Mouse (Mus musculus) E14TG2a.4 (cell line): Measurements from ENCODE around the gene Ttyh2.

Experiments used
- H3K27me3 ChIP-seq: 2 replicates; pipeline ENCODE4 v1.6.1; 2014; ENCODE audit warnings: low read length, control low read depth; ENCODE audit not compliant: insufficient read depth
- H3K36me3 ChIP-seq: 2 replicates; pipeline ENCODE4 v1.6.1; 2014; ENCODE audit warnings: low read length, control low read depth; ENCODE audit not compliant: insufficient read depth
- H3K4me1 ChIP-seq: replicated peaks from 2 replicates; pipeline ENCODE4 v1.6.1; 2014; ENCODE audit warnings: low read depth, low read length, control low read depth
- H3K4me3 ChIP-seq: replicated peaks from 2 replicates; pipeline ENCODE4 v1.5.1; 2014; ENCODE audit warnings: mild to moderate bottlenecking, low read length
- H3K9me3 ChIP-seq: 2 replicates; pipeline ENCODE4 v1.6.1; 2014; ENCODE audit warnings: low read length, control low read depth
- CTCF ChIP-seq: conservative IDR thresholded peaks from 2 replicates; pipeline ENCODE4 v1.5.1; 2014; ENCODE audit warnings: low read length
- NANOG ChIP-seq: IDR thresholded peaks from 2 replicates; pipeline ENCODE4 v1.6.1; 2014; ENCODE audit warnings: borderline replicate concordance, low read length, mixed read lengths
- POU5F1 ChIP-seq: IDR thresholded peaks from 2 replicates; pipeline ENCODE4 v1.6.1; 2014; ENCODE audit warnings: low read length, borderline replicate concordance

The Ttyh2 gene

GRCm38 (mm10) chr11:114698496-114698895 lies 23.3 kb downstream of the Ttyh2 start:
- TF ChIP-seq NANOG: no peak
- H3K9me3 ChIP-seq: no peaks in the 10 kb centered on the region
- peaks cover 47% of the 10 kb centered on the region for H3K4me1 ChIP-seq
- H3K27me3 ChIP-seq: no peaks in the 10 kb centered on the region
- H3K36me3 ChIP-seq: peaks cover 54% of the 10 kb centered on the region
- H3K4me3 ChIP-seq: no peak overlapping the region

DNA sequence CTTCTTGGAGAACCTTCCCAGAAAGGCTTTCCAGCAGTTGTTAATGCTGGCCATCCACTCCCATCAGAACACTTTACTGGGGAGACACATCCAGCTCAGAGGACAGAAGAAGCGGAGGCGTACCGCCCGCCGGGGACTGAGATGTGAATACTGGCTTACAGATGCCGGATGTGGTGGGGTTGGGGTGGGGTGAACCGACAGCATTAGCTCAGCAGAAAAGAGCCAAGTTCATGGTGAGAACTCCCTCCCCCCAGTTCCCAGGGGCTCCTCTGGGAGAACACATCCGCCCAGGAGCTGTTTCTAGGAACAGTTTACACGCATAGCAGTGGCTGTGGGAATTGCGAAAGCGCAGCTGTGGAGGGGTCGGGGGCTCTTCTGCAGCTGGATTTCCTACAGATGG lies 24.3 kb downstream of the Ttyh2 start:
- no peaks in the 10 kb centered on the region for H3K9me3 ChIP-seq
- no peak overlapping the region for H3K4me3 ChIP-seq
- no peaks in the 10 kb centered on the region for H3K27me3 ChIP-seq
- TF ChIP-seq POU5F1 (no peak), NANOG (no peak), CTCF (no peak)
- peaks cover 56% of the 10 kb centered on the region for H3K36me3 ChIP-seq
- peaks cover 37% of the 10 kb centered on the region for H3K4me1 ChIP-seq

DNA sequence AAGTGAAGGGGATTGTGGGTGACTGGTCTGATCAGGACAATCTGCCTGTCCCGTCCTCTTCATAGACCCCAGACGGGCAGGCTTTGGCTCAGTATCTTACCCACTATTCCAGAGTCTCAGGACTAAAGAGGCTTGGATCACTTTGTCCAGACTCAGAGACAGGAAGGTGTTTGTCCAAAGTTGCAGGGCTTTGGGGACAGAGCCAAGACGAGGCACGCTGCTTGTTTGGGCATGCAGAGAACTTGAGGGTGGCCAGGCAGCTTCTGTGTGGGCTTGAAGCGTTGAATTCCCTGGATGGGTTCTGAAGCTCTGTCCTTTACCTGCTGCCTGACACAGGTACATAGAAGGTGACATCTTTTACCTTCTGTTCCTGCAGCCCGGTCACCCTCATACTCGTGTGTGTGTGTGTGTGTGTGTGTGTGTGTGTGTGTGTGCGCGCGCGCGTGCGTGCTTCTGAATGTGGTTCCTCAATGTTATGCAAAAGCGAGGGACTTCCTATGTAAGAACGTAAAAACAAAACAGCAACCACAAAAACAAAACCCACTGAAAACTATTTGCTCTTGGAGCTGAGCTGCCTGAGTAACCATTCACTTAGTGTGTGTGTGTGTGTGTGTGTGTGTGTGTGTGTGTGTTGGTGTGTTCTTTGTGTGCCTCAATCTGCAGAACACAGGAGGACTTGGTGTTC lies 27.2 kb downstream of the Ttyh2 start:
- Histone ChIP-seq H3K4me3 (no peak overlapping the region), H3K4me1 (peaks cover 25% of the 10 kb centered on the region), H3K9me3 (no peaks in the 10 kb centered on the region), H3K27me3 (no peaks in the 10 kb centered on the region), H3K36me3 (peaks cover 66% of the 10 kb centered on the region)
- TF ChIP-seq CTCF: no peak
- TF ChIP-seq NANOG: no peak
- TF ChIP-seq POU5F1: no peak

DNA sequence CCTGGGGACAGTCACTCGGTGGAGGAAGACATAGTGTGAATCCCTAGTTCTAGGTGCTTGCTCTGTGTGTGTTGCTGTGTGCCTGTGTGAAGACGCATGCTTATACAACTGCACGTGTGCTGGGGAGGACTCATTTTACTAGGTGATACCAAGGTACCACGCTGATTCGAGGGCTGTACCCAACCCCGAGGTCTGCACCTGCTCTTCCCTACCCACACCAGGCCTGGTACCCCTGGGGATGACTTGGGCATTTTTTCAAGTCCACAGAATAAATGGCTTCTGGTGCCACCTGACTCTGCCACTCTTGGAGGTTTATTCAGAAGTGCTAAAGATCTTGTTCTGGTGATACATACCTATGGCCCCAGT lies 27.7 kb downstream of the Ttyh2 start:
- Histone ChIP-seq H3K9me3 (no peaks in the 10 kb centered on the region), H3K36me3 (peaks cover 68% of the 10 kb centered on the region), H3K4me1 (peaks cover 25% of the 10 kb centered on the region), H3K27me3 (no peaks in the 10 kb centered on the region), H3K4me3 (no peak overlapping the region)
- TF ChIP-seq POU5F1 (no peak), NANOG (no peak), CTCF (no peak)

DNA sequence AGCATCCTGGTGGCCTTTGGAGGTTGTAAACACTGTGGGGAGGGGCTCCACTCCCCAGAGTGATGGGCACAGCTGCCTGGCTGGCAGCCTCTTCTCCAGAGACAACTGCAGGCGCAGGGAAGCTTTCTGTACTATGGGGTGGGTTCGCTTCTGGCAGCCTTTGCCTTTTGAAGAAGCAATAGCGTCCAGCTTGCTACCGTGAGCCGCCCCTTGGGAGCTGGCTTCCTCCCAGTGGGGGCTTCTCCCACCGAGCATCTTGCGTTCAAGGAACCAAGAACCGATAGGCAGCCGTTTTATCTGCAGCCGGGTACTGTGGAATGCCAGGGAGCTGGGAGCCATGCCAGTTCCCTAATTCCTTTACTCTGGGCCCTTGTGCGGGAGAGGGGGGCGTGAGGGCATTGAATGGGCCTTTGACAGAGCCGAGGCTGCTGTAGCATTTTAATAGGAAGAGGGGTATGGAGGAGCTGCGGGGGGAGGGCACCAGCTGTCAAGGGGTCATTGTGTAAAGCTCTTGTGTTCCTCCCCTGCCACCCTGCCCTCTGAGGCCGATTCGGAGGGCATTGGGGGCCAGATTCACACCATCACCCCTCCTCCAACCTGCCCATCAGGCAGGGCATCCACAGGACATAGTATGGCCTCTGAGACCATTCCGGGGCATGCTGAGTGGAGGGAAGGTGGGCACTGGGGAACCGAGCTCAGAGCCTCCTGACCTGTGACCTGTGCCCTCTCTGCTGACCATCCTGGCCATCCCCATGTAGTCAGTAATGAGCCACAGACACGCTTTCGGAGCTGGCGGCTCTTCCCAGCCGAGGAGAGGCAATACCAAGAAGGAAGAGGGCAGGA lies 29.1 kb downstream of the Ttyh2 start:
- TF ChIP-seq POU5F1: no peak
- no peak for TF ChIP-seq NANOG
- TF ChIP-seq CTCF: no peak
- Histone ChIP-seq H3K4me3 (no peak overlapping the region), H3K36me3 (peaks cover 71% of the 10 kb centered on the region), H3K4me1 (peaks cover 18% of the 10 kb centered on the region), H3K27me3 (no peaks in the 10 kb centered on the region), H3K9me3 (no peaks in the 10 kb centered on the region)

DNA sequence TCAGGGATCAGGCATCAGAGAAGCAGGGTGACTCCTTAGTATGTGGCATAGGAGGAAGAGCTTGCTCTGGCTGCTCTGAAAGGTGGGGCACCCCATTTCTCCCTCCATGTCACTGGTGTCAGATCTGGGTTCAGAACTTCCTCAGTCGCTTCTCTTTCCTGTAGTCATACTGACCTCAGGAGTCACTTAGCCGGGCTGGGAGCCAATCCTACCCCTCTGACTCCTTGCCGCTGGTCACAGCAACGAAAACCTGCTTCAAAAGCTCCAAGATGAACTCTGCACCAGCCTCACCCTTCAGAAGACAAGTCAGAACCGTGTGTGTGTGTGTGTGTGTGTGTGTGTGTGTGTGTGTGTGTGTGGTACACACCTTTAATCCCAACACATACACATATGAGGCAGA lies 31.1 kb downstream of the Ttyh2 start:
- TF ChIP-seq NANOG (no peak), CTCF (no peak), POU5F1 (no peak)
- Histone ChIP-seq H3K4me3 (no peak overlapping the region), H3K27me3 (no peaks in the 10 kb centered on the region), H3K4me1 (peaks cover 14% of the 10 kb centered on the region), H3K9me3 (no peaks in the 10 kb centered on the region), H3K36me3 (peaks cover 84% of the 10 kb centered on the region)

- H3K4me1 ChIP-seq: peaks cover 14% of the 10 kb centered on the region
- peaks cover 77% of the 10 kb centered on the region for H3K36me3 ChIP-seq
- H3K4me3 ChIP-seq: no peak overlapping the region
- no peak for TF ChIP-seq POU5F1
- TF ChIP-seq NANOG: no peak
- H3K27me3 ChIP-seq: no peaks in the 10 kb centered on the region
- H3K9me3 ChIP-seq: no peaks in the 10 kb centered on the region
These were observed 36.2 kb downstream of the Ttyh2 start for GRCm38 (mm10) chr11:114711393-114711792.

DNA sequence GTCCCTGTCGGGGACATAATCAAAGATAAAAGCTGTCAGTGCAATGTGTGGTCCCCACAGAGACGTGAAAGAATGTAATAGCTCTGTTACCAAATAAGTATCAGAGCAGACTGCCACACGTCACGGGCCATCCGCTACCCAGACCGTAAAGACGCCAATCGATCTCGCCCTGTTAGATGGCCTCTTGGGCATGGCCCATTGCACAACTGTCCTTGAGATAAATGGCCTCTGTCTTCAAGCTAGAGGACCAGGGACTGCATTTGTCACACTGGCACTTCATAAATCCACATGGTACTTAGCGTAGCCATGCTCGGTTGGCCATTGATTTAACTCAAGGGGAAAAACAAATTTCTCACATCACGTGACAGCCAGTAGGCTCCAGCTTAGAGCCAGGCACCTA lies 36.6 kb downstream of the Ttyh2 start:
- peaks cover 14% of the 10 kb centered on the region for H3K4me1 ChIP-seq
- no peaks in the 10 kb centered on the region for H3K27me3 ChIP-seq
- no peak overlapping the region for H3K4me3 ChIP-seq
- TF ChIP-seq POU5F1 (no peak), NANOG (no peak), CTCF (no peak)
- H3K9me3 ChIP-seq: no peaks in the 10 kb centered on the region
- H3K36me3 ChIP-seq: peaks cover 77% of the 10 kb centered on the region
